Mouse (Mus musculus) forebrain, embryonic 13.5 days (tissue): ENCODE results near the gene Inca1. TPM values are rescaled to one million over a fixed set of nuclear protein-coding genes. Genes with fewer than 3 reads are reported as not detected.

ENCODE experiments used
- ATAC-seq: fragments of 200-750 bp; cut with Nextera tagmentation; 2 replicates; pipeline ENCODE4 v1.8.0; 2017
- H3K27ac ChIP-seq: fragments of 300-500 bp; sonication (generic); 2 replicates; pipeline ENCODE4 v1.5.1; 2015; ENCODE audit warnings: inconsistent platforms, mild to moderate bottlenecking, moderate library complexity
- H3K27me3 ChIP-seq: fragments of 300-500 bp; sonication (generic); 2 replicates; pipeline ENCODE4 v1.6.1; 2015; ENCODE audit warnings: mild to moderate bottlenecking, inconsistent platforms
- H3K36me3 ChIP-seq: fragments of 300-500 bp; sonication (generic); 2 replicates; pipeline ENCODE4 v1.6.1; 2015; ENCODE audit warnings: mild to moderate bottlenecking, inconsistent platforms; ENCODE audit not compliant: poor library complexity, severe bottlenecking
- H3K4me1 ChIP-seq: fragments of 300-500 bp; sonication (generic); 2 replicates; pipeline ENCODE4 v1.6.1; 2015; ENCODE audit warnings: inconsistent platforms
- H3K4me2 ChIP-seq: fragments of 300-500 bp; sonication (generic); 2 replicates; pipeline ENCODE4 v1.6.1; 2015; ENCODE audit warnings: inconsistent platforms, mild to moderate bottlenecking, moderate library complexity
- H3K4me3 ChIP-seq: fragments of 300-500 bp; sonication (generic); 2 replicates; pipeline ENCODE4 v1.5.1; 2015; ENCODE audit warnings: mild to moderate bottlenecking, inconsistent platforms
- H3K9ac ChIP-seq: fragments of 300-500 bp; sonication (generic); 2 replicates; pipeline ENCODE4 v1.6.1; 2015; ENCODE audit warnings: mild to moderate bottlenecking, inconsistent platforms
- H3K9me3 ChIP-seq: fragments of 300-500 bp; sonication (generic); replicated peaks from 2 replicates; pipeline ENCODE4 v1.6.1; 2016; ENCODE audit warnings: inconsistent platforms
- WGBS: fragments of 180-500 bp; shearing (Covaris S2); methylation state at CpG from one replicate; pipeline ENCODE4 v1.1.7; 2015; 5-methylcytosine and 5-hydroxymethylcytosine counted together
- polyA plus RNA-seq: library from polyadenylated mRNA; unstranded; fragments of >200 nt; fragmentation: Nextera tagmentation; extraction: Ambion mirVana; gene quantifications from 2 replicates; pipeline ENCODE4 v1.2.1, GENCODE M21; 2015

Inca1 gene
- polyA plus RNA-seq, 1 experiment from 2014 or later: 0.89 TPM

DNA sequence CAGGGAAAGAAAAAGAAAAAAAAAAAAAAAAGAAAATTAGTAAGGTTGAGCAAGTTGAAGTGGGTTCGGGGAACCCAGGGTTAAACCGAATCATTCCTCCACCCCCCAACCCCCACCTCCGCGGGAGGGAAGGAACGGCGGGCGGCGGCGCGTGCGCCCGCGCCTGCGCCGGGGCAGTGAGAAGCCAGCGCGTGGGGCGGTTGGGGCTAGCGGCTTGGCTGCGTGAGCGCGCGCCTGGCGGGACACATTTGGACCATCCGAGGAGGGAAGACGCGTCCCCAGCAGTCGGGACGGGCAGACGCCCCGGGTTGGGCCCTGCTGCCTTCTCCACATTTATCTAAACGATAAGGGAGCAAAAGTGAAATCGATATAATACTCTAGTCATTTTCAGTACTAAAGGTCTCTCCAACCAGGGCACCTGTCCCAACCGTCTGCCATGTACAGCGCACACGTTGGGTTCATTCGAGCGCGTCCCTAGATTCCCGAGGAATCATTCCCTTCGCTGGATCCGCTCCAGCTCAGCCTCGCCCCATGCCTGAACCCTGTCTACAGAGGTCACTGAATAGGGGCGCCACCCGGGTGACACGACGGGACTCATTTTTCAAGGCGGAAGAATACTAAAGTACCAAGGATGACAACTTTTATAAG is 44.9 kb downstream of the Inca1 start:
- Histone ChIP-seq H3K36me3 (peaks cover 30% of the 10 kb centered on the region), H3K27ac (peak overlapping the region; percentile 97), H3K9ac (peak overlapping the region; percentile 98), H3K9me3 (no peaks in the 10 kb centered on the region), H3K4me3 (peak overlapping the region; percentile 100), H3K4me1 (peaks cover 42% of the 10 kb centered on the region), H3K4me2 (peak overlapping the region; percentile 93), H3K27me3 (no peaks in the 10 kb centered on the region)
- WGBS: under 1% methylated on average over 48 of the region's 48 CpGs
- ATAC-seq: peak; percentile 42

DNA sequence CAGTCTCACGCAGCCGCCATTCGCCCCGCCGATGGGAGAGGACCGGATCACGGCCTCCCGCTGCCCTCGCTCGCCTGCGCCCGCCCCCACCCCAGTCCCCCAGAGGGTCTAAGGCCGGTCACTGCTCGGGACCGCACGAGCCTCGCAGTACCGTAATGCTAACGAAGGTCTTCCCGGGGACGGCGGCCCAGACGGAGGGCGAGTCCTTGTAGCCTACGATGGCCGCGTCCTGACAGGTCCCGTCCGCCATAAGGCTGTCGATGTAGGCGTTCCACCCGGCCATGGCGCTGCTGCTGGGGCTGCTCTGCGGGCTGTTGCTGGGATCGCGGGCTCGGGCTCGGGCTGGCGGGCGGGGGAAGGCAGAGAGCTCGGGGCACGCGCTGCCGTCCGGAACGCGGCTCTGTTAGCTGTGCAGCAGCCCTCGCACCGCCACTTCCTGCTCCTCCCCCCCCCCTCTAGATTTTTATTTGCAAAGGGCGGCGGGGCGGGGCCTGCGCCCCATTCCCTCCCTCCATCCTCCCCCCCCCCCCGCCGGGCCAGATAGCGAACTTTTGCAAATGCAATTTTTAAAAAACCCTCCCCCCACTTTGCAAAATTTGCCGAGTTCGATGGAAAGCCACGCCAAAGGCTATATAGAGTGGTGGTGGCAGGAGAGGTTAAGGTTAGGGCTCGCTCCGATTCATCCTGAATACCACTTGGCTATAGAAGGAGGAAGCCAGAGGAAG is 45.6 kb downstream of the Inca1 start, which contains the start of gene Pfn1:
TSS of gene Pfn1 (minus strand) at position 447 of the 725 bp plus-strand sequence.
- Histone ChIP-seq H3K4me1 (peaks cover 46% of the 10 kb centered on the region), H3K9me3 (no peaks in the 10 kb centered on the region), H3K4me2 (peak within 1 kb of the TSS; percentile 93), H3K27me3 (no peaks in the 10 kb centered on the region), H3K36me3 (peaks cover 33% of the 10 kb centered on the region), H3K4me3 (peak within 1 kb of the TSS; percentile 100), H3K27ac (peak within 1 kb of the TSS; percentile 97), H3K9ac (peak within 1 kb of the TSS; percentile 98)
- WGBS: under 1% methylated on average over 57 of the region's 61 CpGs
- peak; percentile 65 for ATAC-seq

DNA sequence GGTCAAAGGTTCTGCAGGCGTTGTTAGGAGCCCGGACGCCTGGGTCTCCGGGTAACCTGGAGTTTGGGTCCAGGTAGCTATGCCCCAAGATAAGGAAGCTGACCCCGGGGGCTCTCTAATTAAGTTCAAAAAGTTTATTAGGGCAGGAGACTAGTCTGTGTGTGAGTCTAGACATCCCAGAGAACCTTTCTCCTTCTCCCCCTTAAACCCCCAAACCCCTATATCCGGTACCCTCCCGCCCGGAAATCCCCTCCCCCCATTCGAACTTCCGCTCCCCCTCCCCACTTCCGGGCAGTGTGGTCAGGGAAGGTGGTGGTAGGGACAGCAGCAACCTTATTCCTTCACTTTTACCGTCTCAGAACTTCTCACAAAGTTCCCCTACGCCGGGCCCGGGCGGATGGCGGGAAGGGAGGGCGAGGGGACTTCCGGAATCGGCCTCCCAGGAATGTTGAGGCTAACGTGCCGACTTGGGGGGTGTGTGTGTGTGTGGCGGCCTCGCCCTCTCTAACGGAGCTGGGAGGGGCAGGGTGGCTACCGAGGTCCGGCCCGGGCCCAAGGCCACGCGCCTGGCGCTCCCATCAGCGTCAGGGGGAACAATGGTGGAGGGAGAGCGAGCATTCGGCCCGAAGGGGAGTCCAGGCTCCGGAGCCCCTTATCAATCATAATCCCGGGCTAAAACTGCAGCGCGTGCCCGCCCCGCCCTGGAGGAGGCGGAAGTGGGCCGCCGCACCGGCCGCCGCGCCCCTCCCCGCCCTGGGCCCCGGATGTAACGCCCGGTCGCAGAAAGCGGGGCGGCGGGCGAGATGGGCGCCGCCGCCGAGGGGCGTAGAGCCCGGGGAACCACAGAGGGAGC is 46.4 kb downstream of the Inca1 start:
- ATAC-seq: peak; percentile 67
- WGBS: under 1% methylated on average over 61 of the region's 63 CpGs
- H3K27ac ChIP-seq: peak overlapping the region; percentile 97
- H3K9ac ChIP-seq: peak overlapping the region; percentile 98
- H3K4me3 ChIP-seq: peak overlapping the region; percentile 100
- H3K27me3 ChIP-seq: no peaks in the 10 kb centered on the region
- peaks cover 54% of the 10 kb centered on the region for H3K4me1 ChIP-seq
- peak overlapping the region; percentile 93 for H3K4me2 ChIP-seq
- H3K9me3 ChIP-seq: no peaks in the 10 kb centered on the region
- H3K36me3 ChIP-seq: peaks cover 41% of the 10 kb centered on the region

DNA sequence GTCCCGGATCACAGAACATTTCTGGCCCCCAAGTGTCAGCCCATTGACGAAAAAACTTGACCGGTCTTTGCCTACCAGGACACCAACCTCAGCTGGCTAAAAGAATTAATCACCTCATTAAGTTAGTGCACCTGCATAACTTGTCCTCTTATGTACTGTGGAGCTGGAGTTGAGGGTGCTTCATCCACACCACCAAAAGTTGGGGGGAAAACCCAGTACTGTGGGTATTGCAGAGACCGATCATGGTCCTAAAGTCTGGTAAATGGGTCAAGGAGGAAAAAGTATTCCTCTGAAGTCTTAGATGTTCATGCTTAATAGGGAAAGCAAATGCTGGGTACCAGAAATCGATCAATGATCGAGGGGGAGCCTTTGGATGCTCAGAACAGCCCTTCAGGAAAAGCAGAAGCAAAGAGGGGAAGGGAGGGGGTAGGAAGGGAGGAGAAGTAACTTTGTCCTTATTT is 47.0 kb downstream of the Inca1 start:
- Histone ChIP-seq H3K4me1 (peaks cover 61% of the 10 kb centered on the region), H3K9me3 (no peaks in the 10 kb centered on the region), H3K27me3 (no peaks in the 10 kb centered on the region), H3K36me3 (peaks cover 44% of the 10 kb centered on the region), H3K27ac (peak overlapping the region; percentile 97), H3K4me3 (peak overlapping the region; percentile 100), H3K9ac (peak overlapping the region; percentile 98), H3K4me2 (peak overlapping the region; percentile 93)
- ATAC-seq: no peak
- 70% methylated on average over 6 of the region's 6 CpGs for WGBS

DNA sequence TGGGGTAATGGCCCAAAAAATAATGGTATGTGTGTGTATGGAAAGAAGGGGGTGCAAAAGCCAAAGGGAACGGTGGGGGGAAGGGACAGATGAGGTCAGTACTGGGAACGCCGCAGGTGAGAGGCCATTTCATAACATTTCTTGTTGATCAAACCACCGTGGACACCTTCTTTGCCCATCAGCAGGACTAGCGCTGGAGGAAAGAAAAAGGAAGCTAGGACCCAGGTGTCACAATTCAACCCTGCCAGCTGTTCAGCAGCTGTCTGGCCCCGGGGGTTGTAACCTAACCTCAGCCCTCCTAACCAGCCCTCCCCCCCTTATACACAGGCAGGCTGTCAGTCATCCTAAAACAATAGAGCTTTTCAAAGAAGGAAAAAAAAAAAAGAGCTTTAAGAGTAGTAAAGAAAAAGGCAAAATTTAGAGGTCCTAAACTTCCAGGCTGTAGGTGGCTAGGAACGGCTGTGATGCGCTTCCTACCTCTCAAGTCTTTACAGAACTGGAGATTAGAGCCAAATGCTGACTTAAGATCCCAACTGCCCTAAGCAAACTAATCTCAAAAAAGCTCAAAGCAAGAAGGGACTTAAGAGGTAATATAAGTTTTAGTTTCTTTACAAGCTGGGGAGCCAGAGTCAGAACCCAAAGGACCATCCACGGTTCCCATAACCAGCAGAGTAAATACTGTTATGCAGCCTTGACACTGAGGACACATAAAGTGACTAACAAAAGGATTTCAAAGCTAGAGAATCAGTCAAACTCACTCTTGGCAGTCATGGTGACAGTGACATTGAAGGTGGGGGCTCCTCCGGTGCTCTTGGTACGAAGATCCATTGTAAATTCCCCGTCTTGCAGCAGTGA is 47.7 kb downstream of the Inca1 start:
- no peak for ATAC-seq
- WGBS: 74% methylated on average over 12 of the region's 12 CpGs
- Histone ChIP-seq H3K4me1 (peaks cover 63% of the 10 kb centered on the region), H3K27ac (no peak overlapping the region; the same call in 1 of the 2 replicates), H3K4me2 (peak overlapping the region; percentile 93), H3K36me3 (peaks cover 44% of the 10 kb centered on the region), H3K9me3 (no peaks in the 10 kb centered on the region), H3K27me3 (no peaks in the 10 kb centered on the region), H3K4me3 (peak overlapping the region; percentile 100), H3K9ac (peak overlapping the region; percentile 98)

DNA sequence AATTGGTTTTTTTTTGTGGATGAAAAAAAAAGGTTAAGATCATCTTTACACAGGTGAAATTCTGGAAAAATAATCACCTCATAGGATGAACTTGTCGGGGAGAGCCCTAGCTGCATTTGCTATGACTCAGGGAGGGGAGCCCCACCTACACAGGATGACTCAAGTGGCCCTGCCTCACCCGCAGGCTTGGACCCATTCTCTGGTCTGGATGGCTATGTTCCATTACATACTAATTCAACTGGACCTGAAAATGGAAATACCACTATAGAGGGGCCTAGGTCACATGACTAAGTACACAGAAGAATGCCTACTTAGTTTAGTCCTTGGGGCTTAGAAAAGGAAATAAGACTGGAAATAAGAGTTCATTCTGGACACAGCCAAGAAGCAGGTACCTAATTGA is 48.6 kb downstream of the Inca1 start:
- Histone ChIP-seq H3K9ac (no peak overlapping the region), H3K4me1 (peaks cover 56% of the 10 kb centered on the region), H3K4me3 (no peak overlapping the region), H3K27me3 (no peaks in the 10 kb centered on the region), H3K4me2 (no peak overlapping the region), H3K9me3 (no peaks in the 10 kb centered on the region), H3K36me3 (peaks cover 44% of the 10 kb centered on the region), H3K27ac (no peak overlapping the region)
- no peak for ATAC-seq
- 84% methylated on average over 2 of the region's 2 CpGs for WGBS

DNA sequence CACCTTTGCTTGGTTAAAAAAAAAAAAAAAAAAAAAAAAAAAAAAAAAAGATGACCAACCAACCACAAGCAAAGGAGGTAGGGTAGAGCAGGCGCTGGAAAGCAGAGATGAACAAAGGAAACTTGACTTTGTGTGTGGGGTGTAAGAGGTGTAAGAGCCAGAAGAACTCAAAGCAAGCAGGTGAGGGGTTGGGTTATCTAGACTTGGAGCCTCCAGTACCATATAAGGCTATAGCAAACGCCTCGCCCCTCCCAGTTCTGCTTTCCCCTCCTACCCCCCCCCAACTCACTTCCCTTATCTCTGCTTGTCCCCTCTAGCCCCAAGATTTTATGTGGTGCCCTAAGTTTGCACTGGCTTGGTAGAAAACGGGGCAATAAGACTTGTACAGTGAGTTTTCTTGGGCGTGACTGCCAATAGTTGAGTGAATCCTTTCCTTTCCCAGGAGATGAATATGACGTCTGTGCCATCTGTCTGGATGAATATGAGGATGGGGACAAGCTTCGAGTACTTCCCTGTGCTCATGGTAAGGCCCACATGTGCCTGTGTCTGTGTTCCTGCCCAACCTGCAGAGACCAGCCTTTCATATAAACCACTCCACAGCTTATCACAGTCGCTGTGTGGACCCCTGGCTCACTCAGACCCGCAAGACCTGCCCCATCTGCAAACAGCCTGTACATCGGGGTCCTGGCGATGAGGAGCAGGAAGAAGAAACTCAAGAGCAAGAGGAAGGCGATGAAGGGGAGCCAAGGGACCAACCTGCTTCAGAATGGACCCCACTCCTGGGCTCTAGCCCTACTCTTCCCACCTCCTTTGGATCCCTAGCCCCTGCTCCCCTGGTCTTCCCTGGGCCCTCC is 49.4 kb downstream of the Inca1 start:
- H3K36me3 ChIP-seq: peaks cover 45% of the 10 kb centered on the region
- no peaks in the 10 kb centered on the region for H3K9me3 ChIP-seq
- ATAC-seq: no peak
- H3K4me1 ChIP-seq: peaks cover 56% of the 10 kb centered on the region
- H3K27me3 ChIP-seq: no peaks in the 10 kb centered on the region
- H3K27ac ChIP-seq: no peak overlapping the region
- H3K9ac ChIP-seq: no peak overlapping the region
- WGBS: 89% methylated on average over 12 of the region's 12 CpGs
- no peak overlapping the region for H3K4me3 ChIP-seq
- no peak overlapping the region for H3K4me2 ChIP-seq

DNA sequence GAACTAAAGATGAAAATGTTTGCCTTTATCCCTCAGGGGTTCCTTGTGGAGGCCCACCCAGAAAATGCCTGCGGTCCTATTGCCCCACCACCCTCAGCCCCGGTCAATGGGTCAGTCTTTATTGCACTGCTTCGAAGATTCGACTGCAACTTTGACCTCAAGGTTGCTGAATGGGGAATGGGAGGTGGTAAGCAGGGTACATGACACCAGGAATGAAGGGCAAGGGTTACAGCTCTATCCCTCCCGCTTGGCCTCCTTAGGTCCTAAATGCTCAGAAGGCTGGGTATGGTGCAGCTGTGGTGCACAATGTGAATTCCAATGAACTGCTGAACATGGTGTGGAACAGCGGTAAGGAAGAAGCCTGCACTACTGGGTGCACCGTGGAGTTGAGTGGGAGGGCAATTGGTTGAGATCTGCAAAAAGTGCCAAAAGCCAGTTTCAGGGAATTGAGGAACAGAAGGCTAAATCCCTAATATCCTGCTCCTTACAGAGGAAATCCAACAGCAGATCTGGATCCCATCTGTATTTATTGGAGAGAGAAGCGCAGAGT is 50.7 kb downstream of the Inca1 start:
- no peaks in the 10 kb centered on the region for H3K27me3 ChIP-seq
- no peak for ATAC-seq
- H3K4me2 ChIP-seq: peak overlapping the region; percentile 100
- WGBS: 92% methylated on average over 8 of the region's 8 CpGs
- no peak overlapping the region for H3K27ac ChIP-seq
- H3K4me1 ChIP-seq: peaks cover 57% of the 10 kb centered on the region
- peak overlapping the region; percentile 75; the same call in 1 of the 2 replicates for H3K4me3 ChIP-seq
- H3K9me3 ChIP-seq: no peaks in the 10 kb centered on the region
- peaks cover 58% of the 10 kb centered on the region for H3K36me3 ChIP-seq
- no peak overlapping the region for H3K9ac ChIP-seq

DNA sequence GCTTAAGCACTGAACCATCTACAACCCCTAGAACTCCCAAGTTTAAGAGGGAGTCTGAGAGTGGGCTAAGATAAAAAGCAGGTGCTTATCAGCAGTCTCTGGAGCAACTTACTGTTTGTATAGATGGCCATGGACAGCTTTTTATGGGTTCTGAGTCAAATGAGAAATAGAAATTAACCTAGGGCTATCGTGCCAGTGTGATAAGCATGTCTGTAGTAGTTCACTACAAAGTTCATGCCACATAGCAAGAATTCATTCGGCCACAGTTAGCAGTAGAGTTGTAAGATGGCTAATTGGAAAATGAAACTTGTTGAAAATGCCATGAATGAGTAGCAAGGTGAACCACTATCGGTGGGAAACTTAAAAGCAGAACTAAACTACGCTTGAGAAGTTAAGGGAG is 51.4 kb downstream of the Inca1 start:
- peak overlapping the region; percentile 75 for H3K4me3 ChIP-seq
- no peaks in the 10 kb centered on the region for H3K27me3 ChIP-seq
- no peaks in the 10 kb centered on the region for H3K9me3 ChIP-seq
- H3K4me2 ChIP-seq: peak overlapping the region; percentile 100
- H3K4me1 ChIP-seq: peaks cover 57% of the 10 kb centered on the region
- H3K27ac ChIP-seq: no peak overlapping the region
- no peak for ATAC-seq
- peaks cover 64% of the 10 kb centered on the region for H3K36me3 ChIP-seq
- 87% methylated on average over 4 of the region's 4 CpGs for WGBS
- peak overlapping the region; percentile 83 for H3K9ac ChIP-seq

DNA sequence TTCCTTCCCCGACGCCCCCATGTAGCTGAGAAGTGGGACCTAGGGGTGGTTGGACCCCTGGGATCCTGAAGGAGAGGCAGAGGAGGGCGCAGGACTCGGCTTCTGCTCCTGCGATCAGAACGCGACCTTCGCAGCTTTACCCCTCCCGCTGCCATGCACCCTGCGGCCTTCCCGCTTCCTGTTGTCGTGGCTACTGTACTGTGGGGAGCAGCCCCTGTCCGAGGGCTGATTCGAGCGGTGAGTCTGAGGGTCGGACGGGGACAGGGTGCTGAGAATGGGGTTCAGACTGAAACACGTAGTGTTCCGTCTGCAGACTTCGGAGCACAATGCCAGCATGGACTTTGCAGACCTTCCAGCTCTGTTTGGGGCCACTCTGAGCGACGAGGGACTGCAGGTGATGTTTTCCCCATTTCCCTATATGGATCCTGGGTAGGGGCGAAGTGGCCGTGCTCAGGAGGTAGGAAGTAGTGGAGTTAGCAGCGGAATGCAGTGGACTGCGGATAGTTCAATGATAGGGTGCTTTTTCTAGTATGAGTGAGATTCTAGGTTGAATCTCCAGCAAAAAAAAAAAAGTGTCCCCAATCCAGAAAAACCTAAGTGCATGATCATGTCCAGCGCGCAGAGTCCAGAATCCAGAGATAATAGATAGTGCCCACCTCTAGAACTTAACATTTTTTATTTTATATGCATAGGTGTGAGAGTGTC is 52.1 kb downstream of the Inca1 start:
- no peaks in the 10 kb centered on the region for H3K27me3 ChIP-seq
- peak overlapping the region; percentile 92 for H3K27ac ChIP-seq
- peak overlapping the region; percentile 83 for H3K9ac ChIP-seq
- peak overlapping the region; percentile 100 for H3K4me2 ChIP-seq
- no peaks in the 10 kb centered on the region for H3K9me3 ChIP-seq
- 4% methylated on average over 28 of the region's 28 CpGs for WGBS
- peak; percentile 9; the same call in 1 of the 2 replicates for ATAC-seq
- peaks cover 51% of the 10 kb centered on the region for H3K4me1 ChIP-seq
- H3K36me3 ChIP-seq: peaks cover 71% of the 10 kb centered on the region
- peak overlapping the region; percentile 75 for H3K4me3 ChIP-seq
